Mouse (Mus musculus): Measurements from ENCODE around the gene Porcn. TPM values are rescaled to one million over a fixed set of nuclear protein-coding genes. Genes with fewer than 3 reads are reported as not detected.

Porcn gene
- total and polyA plus RNA-seq, 3 experiments = 0.64 TPM; not detected in 2

DNA sequence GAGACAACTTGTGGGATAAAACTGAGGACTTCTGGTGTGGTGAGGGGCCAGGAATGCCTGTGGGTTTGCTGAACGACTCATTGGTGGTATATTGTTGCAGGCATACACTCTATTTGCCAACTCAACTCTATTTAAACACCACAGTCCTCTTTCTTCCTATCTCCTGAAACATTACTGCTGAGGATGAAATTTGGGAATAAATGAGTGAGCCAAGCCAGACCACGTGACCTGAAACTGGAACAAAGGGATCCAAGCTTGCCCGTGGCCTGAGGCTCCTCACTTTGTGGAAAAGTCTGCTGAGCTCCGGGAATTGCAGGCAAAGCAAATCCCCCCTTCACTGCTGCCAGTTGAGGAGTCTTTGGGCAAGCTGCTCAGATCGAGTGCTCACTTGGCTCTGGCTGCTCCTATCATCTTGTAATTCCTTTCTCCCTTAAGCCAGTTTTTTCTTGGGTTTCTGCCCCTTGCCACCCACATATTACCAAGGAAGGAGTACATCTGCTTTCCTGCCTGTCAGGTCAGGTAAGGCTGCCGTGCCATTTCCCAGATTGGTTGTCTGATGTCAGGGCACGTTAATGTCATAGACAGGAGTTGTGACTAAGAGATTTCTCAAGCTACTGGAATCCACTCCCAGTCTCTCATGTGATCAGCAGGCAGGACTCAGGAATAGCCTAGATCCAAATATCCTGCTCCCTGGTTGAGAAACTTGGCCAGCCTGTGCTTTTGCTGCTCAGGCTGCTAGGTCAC is 16.5 kb upstream of the Porcn start:
- no peaks in the 10 kb centered on the region for H3K27me3 ChIP-seq (replicated peaks)

GRCm38 (mm10) chrX:8222296-8222677 is 16.0 kb upstream of the Porcn start:
- H3K4me2 ChIP-seq (ENCODE audit: insufficient read depth, low read depth, poor library complexity, severe bottlenecking) = no peak overlapping the region
- H3K9ac ChIP-seq (ENCODE audit: insufficient read depth, low read depth) = no peak overlapping the region
- no peaks in the 10 kb centered on the region for H3K79me2 ChIP-seq (replicated peaks; ENCODE audit: control insufficient read depth, extremely low read depth, insufficient read depth, poor library complexity, severe bottlenecking)
- no peak overlapping the region for H3K27ac ChIP-seq (ENCODE audit: insufficient read depth, low read depth)
- TF ChIP-seq MAX (IDR thresholded peaks at IDR 0.05; ENCODE audit: low read length) (no peak), ZC3H11A (IDR thresholded peaks at IDR 0.05; ENCODE audit: low read depth, low read length) (no peak), TBP (conservative IDR thresholded peaks at IDR 0.05; ENCODE audit: low read depth, low read length) (no peak), E2F4 (IDR thresholded peaks at IDR 0.05; ENCODE audit: insufficient replicate concordance, low read depth, low read length) (no peak), ETS1 (conservative IDR thresholded peaks at IDR 0.05; ENCODE audit: low read depth, low read length) (no peak), IRF4 (IDR thresholded peaks at IDR 0.05; ENCODE audit: low read depth, low read length) (no peak), HCFC1 (IDR thresholded peaks at IDR 0.05; ENCODE audit: low read depth, low read length) (no peak), GABPA (IDR thresholded peaks at IDR 0.05; ENCODE audit: insufficient replicate concordance, low read depth, low read length) (no peak), RAD21 (IDR thresholded peaks at IDR 0.05; ENCODE audit: low read depth, low read length) (no peak), KAT2A (IDR thresholded peaks at IDR 0.05; ENCODE audit: insufficient replicate concordance, low read length) (no peak), ELF1 (IDR thresholded peaks at IDR 0.05; ENCODE audit: low read depth, low read length) (no peak), MAZ (IDR thresholded peaks at IDR 0.05; ENCODE audit: low read depth, low read length) (no peak), CHD1 (IDR thresholded peaks at IDR 0.05; ENCODE audit: low read depth, low read length) (no peak)
- peaks cover 0 to 10% of the 10 kb centered on the region in 2 experiments for H3K4me1 ChIP-seq (ENCODE audit: control insufficient read depth in 1 of 2, insufficient read depth in 2 of 2)
- dilution Hi-C loops (cut with MboI; ENCODE audit: extremely low pct_ligation_motif_present, extremely low pct_unique_long_range_greater_than_20kb, low sequenced_read_pairs) (no loop called here), in situ Hi-C loops (cut with MboI; ENCODE audit: low pct_ligation_motif_present, low pct_unique_long_range_greater_than_20kb, low sequenced_read_pairs) (no loop called here)
- H3K36me3 ChIP-seq (replicated peaks in 1 of 2; ENCODE audit: control insufficient read depth in 1 of 2, insufficient read depth in 1 of 2, low read length in 1 of 2) = no peaks in the 10 kb centered on the region
- no peak for DNase-seq (ENCODE audit: extremely low read depth)
- H3K4me3 ChIP-seq (replicated peaks in 1 of 3; ENCODE audit: low read depth in 2 of 3, low read length in 2 of 3, poor library complexity in 1 of 3) = no peak overlapping the region
- H3K27me3 ChIP-seq (replicated peaks) = no peaks in the 10 kb centered on the region
- H3K9me3 ChIP-seq (replicated peaks; ENCODE audit: low read length) = no peaks in the 10 kb centered on the region

More for the DNA sequence above, 16.5 kb upstream of the Porcn start:
- dilution Hi-C loops (cut with MboI; ENCODE audit: extremely low pct_ligation_motif_present, extremely low pct_unique_long_range_greater_than_20kb, low sequenced_read_pairs) = no loop called here
- Histone ChIP-seq H3K79me2 (replicated peaks; ENCODE audit: control insufficient read depth, extremely low read depth, insufficient read depth, poor library complexity, severe bottlenecking) (no peaks in the 10 kb centered on the region), H3K4me1 (ENCODE audit: control insufficient read depth in 1 of 2, insufficient read depth in 2 of 2) (peaks cover 0 to 10% of the 10 kb centered on the region in 2 experiments), H3K36me3 (replicated peaks in 1 of 2; ENCODE audit: control insufficient read depth in 1 of 2, insufficient read depth in 1 of 2, low read length in 1 of 2) (no peaks in the 10 kb centered on the region), H3K9ac (ENCODE audit: insufficient read depth, low read depth) (no peak overlapping the region), H3K4me2 (ENCODE audit: insufficient read depth, low read depth, poor library complexity, severe bottlenecking) (no peak overlapping the region), H3K9me3 (replicated peaks; ENCODE audit: low read length) (no peaks in the 10 kb centered on the region), H3K27ac (ENCODE audit: insufficient read depth, low read depth) (no peak overlapping the region), H3K4me3 (replicated peaks in 1 of 3; ENCODE audit: low read depth in 2 of 3, low read length in 2 of 3, poor library complexity in 1 of 3) (no peak overlapping the region)
- DNase-seq (ENCODE audit: extremely low read depth) = no peak
- TF ChIP-seq CHD1 (IDR thresholded peaks at IDR 0.05; ENCODE audit: low read depth, low read length) (no peak), JUND (conservative IDR thresholded peaks at IDR 0.05; ENCODE audit: low read depth, low read length) (no peak), SMC3 (IDR thresholded peaks at IDR 0.05; ENCODE audit: low read depth, low read length) (no peak), ZKSCAN1 (IDR thresholded peaks at IDR 0.05; ENCODE audit: borderline replicate concordance, low read depth, low read length) (no peak), MYC (IDR thresholded peaks at IDR 0.05; ENCODE audit: low read depth, low read length) (no peak), POLR2A (IDR thresholded peaks at IDR 0.05; ENCODE audit: low read depth, low read length) (no peak), CTCF (conservative IDR thresholded peaks at IDR 0.05 in 1 of 2, IDR thresholded peaks at IDR 0.05 in 1 of 2; ENCODE audit: low read depth in 2 of 2, low read length in 2 of 2) (no peak)
- in situ Hi-C loops (cut with MboI; ENCODE audit: low pct_ligation_motif_present, low pct_unique_long_range_greater_than_20kb, low sequenced_read_pairs) = no loop called here

All from CH12.LX (cell line).